Mouse (Mus musculus) testis, postnatal 10 days (tissue): ENCODE results near the gene Crim1.

Experiments used
- DNase-seq: peaks from one replicate; pipeline ENCODE4 v3.0.0; 2021; ENCODE audit warnings: low spot score

Crim1 gene

DNA sequence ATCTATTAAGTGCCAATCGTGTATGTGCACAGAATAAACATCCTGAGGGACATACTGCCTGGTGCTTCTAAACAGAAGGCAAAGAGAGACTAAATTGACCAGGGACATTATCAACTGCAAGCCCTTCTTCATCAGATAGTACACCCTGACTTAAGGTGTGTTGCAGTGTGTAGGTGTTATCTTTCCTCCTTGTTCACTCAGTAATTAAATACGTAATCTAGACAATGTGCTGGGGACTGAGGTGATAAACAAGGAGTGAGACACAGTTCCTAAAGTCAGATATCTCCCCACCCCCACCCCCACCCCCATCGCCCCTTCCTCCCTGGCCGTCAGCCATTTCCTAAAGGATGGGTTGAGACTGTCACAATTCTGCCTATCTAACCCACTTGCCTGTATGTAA is 127.1 kb downstream of the Crim1 start:
- no peak for DNase-seq

DNA sequence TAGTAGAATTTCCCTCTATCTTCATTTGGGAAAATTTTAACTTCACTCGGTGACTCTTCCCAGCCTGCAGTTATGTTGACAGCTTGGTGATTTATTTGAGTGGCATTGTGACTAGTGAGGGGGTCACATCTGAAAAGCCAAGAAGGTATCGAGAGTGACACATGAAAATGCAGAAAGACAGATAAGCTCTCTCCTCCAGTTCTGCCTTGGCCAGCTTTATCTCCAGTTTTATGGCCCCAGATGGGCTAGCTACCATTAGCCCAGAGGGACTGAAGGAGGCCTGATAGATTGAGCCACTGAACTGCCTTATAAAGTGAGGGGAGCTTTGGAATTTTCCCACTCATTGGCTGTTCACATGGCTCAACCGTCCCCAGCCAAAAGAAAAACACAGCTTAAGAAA is 128.2 kb downstream of the Crim1 start:
- no peak for DNase-seq

DNA sequence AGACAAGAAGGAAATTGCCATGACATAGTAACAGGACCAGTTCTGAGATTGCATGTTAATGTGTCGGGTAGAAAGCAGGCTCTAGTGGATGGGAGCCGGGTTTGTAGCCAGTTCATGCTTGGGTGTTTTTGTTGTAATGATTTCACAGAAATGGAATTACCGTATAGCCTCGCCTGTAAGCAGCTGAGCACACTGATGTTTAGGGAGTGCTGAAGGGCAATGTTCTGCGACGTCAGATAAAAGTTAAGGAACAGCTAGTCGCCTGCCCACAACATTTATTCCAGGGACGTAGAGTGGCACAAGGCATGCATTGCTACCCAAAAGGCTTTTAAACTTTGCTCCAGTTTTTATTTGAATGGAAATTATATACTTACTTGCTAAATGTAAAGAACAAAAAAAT is 131.4 kb downstream of the Crim1 start:
- DNase-seq: no peak

DNA sequence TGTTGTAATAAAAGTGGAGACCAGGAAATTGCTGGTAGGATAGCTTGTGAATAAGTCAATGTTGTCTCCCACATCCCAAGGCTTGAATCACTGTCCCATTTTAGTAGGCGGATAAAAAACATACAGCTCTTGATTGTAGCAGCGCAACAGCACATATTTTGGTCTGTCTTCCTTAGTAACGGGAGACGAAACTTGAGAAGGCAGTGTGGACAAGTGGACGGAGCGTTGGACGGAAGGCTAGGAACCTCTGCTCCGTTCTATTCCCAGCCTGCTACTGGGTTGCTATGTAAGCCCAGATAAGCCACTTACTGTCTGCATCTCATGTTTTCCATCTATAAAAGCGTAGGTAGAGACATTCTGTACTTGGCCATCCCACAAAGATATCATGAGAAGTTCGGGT is 133.2 kb downstream of the Crim1 start:
- DNase-seq: no peak

DNA sequence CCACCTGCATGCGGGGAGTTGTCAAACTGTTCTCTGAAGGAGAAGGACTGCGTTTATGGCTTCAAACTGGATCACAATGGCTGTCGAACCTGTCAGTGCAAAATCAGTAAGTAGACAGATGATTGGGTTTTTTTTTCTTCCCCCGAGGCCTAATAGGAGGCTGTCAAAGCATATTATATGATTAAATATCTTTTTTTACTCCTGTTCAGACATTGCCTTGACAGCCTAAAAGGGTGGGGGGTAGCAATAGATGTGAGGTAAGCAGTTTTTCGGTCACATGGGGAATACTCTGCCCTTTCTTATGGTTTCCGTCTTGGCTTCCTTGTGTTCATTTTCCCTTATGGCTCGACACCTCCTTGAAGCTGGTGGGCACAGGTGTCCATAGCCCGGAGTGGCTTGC is 135.2 kb downstream of the Crim1 start:
- no peak for DNase-seq

DNA sequence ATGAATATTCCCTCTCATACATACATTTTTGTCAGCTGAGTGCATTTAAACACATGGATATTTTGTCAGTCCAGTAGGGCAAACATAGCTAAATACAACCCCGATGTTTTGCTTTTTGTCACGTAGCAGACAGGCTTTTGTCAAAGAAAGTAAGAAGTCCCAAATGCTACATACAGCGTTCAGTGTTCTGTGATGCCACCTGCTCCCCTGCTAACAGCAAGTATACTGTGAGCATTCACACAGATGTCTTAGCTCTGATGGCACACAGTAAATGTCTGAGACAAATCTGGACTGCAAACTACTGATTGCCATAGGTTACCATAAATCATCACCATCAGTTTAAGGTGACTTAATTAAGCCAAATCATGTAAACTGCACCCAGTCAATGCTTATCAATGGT is 143.6 kb downstream of the Crim1 start:
- DNase-seq: no peak

DNA sequence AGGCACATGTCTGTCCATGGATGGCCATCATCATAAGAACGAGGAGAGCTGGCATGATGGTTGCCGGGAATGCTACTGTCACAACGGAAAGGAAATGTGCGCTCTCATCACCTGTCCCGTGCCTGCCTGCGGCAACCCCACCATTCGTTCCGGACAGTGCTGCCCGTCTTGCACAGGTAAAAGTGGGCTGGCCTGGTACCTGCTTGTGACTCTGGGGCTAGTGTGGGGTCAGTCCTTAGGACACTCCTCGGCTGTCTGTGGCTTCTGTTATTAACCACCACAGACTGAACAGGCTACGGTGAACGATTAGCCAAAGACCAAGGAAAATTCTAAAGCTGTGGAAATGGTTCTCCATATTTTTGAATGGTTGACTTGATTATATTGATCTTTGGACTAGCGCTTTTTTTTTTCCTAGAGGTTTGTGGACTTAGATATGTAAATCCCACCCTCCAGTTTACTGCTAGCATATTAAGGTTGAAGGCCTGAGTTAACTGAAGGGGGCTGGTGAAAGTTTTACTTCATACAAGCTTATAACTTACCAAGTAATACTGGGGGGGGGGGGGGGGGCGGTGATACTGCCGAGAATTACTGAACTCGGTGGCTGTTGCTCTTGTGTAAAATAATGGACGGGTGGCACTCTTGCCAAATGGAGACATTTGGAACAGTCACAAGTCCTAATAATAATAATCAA is 147.2 kb downstream of the Crim1 start:
- DNase-seq: no peak

DNA sequence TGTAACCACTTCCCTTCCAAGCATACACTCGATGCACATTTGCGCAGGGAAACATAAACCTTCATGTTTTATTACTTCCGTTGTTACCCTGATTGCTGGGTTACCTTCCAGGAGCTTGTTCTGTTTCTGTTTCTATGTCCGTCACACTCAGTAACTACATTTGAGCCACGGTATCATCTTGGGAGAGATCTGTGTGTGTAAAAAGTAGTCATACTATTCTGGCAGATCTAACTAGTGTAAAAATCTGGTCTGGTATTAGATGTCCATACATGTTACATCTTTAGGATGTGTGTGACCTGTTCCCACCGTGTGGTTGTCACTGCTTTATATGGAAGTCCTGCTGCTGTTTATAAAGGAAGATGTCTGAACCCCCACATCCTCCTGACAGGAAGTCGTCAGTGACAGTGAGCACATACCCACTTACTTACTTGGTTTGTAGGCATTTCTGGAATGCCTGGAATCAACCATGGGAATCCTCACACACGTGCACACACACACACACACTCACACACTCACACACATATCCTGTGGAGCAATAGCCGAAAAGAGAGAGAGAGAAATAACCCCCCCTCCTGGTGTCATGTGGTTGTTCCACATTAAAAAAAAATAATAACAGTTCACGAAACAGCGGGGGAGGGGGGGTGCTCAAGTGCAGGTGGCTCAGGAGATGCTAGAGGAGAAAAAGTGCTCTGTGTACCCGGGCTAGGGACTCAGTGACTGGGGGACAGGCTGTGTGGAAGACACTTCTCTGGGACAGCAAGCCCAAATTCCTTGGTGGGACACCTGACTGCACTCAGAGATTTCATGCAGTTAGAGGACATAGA is 151.8 kb downstream of the Crim1 start:
- DNase-seq: no peak

DNA sequence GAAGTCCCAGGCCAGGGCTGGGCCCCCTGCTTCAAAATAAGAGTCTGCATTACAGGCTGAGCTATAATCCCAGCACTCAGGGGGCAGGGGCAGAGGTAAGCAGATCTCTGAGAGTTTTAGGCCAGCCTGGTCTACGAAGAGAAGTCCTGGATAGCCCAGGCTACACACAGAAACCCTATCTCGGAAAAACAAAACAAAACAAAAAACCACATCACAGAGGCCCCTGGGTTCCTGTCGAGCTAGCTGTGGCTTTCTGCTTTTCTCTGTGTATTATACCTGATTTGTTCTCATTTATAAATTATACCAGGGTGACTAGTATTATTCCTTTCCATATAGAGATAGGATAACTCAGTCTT is 152.4 kb downstream of the Crim1 start:
- no peak for DNase-seq

DNA sequence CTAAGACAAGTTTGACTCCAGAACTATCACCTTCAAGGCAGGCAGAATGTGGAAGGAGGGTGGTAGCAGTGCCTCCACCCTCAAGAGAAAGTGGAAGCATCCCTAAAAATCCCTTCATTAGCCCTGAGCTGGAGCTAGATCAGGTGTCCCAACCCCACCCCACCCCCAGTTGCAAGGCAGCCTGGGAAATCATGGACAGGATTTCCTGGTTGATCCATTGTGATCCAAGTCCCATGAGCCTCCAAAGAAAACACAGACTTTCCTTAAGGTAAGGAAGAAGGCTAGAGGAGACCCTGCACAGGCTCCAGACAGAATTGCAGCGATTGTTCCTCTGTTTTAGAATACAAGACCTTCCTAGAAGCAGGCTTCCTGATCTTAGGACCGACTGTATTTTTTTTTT is 154.4 kb downstream of the Crim1 start:
- no peak for DNase-seq

DNA sequence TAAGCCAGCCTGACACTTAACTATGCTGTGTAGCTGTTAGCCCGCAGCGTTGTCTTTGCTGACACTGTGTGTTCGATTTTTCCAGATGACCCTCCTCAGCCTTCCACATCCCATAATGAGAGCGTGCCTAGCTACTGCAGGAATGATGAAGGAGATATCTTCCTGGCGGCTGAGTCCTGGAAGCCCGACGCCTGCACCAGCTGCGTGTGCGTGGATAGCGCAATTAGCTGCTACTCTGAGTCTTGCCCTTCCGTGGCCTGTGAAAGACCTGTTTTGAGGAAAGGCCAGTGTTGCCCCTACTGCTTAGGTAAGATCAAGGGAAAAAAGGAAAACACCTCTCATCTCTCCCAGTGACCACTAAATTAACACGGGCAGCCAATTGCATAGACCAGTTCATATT is 154.8 kb downstream of the Crim1 start:
- DNase-seq: no peak

DNA sequence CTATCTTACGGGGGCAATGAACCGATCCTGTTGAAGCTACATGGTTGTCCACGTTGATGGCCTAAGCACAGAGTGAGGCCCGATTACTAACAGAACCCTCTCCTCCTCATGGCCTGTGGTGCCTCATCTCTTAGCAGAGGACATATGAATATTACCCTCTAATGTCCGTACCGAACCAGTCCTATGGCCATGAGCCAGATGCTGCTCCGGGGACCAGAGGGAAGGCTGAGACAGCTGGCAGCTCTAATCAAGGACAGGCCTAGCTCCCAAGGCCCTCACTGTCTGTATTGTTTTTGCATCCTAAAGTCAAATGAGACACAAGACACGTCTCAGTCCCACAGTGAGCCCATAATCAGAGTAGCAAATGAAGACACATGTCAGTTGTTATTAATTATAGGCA is 155.6 kb downstream of the Crim1 start:
- no peak for DNase-seq

DNA sequence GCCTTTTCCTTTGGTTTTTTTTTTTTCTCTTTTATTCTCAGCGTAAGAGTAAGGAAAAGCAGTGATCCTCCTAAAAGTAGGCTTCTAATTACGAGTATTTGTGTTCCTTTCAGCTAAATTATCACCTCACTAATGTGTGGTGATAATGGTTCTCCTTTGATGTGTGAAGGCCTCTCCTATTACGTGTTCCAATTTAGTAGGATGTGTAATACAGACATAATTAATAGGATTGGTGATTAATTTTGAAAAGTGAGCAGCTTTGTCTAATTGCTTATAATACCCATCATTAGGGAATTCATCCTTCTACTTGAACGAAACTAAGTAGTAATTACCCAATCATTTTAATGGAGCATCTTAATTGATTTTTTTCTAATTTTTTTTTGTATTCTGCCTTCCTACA is 157.7 kb downstream of the Crim1 start:
- no peak for DNase-seq

DNA sequence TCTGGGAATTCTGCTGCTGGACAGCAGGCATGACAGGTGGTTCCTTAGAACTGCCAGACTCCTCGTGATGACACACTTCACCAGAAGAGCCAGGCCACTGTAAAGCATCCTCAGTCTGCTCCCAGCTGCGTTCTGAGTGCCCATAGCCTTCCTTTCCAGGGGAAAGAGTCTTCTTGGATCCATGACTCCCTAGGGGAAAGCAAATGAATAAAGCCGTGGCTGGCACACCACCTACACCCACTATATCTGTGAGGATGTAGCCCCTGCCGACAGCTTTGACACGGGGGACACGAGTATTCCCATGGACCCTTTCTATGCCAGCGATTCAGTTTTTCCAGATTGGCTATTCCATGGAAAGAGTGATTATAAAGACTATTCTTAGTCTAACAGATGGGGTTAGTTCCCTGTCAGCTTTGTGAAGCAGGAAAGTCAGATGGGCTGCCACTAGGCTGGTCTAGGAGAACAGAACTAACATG is 158.2 kb downstream of the Crim1 start:
- DNase-seq: no peak

DNA sequence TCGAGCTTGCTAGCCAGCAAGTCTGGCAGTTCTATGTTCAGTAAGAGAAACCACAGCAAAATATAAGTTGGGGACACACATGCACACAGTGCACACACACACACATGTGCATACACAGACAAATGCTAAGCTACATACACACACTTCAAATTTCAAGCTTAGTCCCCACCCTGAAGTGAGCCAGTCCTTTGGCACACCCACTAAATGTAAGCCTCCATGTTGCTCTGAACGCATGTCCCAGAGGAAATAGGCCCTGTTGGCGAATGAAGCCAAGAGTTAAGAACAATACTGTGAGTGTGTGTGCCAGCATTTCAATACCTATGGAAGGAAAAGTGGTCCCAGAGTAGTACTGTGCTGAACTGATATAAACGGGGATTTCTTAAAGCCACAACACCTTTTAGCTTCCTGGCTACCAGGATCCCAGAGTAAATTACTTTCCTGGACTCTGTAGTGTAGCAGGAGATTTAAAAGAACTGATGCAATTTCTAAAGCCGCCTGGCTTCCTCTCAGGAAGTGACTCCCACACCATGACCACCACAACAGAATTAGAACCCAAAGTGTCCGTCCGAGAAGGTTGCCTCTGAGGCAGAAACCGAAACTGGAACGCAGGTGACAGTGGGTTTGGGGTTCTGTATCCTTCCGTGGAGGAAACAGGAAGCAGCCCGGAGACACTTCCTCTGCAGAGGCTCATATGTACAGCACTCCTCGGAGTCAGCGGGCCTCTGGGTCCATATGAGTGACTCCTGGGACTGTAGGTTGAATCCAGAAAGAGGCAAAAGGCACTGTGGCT is 162.1 kb downstream of the Crim1 start:
- no peak for DNase-seq

DNA sequence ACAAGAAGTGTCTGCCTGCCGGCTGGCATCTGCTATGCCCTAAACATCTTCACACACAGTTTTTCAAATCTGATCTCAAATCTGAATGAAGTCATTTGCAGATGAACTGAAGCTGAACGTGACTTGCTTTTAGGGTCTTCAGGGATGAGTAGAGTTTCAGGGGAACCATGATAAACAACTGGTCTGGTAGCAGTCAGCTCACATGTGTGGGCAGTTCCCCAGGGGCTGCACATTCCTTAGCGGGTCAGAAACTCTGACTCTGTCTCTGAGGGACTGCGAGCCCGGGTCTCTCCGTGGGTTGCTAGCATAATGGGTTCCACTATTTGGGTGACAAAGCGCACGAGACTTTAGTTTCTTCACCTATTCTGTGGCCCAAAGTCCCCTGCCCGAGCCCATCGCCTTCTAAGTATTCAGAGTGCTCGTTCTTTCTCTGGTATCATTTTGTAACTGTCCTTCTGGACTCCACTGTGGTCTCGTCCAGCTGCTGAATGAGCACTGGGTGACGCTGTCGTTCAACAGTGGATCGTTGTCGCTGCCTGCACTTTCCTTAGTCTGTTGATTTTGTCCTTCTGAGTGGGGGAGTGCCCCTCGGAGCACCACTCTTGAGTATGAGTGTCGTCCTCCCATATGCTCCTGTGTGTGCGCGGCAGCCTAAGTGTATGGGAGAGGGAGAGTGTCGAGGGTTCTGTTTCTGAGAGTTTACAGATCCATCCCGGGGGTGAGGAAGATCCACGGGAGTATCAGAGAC is 164.7 kb downstream of the Crim1 start:
- DNase-seq: no peak

DNA sequence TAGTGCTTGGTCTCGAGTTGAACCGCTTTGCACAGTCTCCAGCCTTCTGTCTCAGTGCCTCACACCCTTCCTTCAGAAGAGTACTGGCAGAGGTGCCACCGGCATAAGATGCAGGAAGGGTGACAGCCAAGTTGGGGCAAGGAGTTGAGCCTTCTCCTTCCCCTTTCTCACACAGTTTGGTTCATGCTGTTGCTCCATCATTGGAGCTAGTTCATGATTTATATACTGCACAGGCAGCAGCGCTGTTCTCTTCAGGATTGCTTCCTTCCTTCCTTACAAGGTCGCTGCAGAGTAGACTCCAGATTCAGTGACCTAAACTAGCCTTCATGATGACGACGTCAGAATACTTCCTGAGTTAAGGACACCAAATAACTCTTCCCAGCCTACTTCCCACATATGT is 166.0 kb downstream of the Crim1 start:
- DNase-seq: no peak

DNA sequence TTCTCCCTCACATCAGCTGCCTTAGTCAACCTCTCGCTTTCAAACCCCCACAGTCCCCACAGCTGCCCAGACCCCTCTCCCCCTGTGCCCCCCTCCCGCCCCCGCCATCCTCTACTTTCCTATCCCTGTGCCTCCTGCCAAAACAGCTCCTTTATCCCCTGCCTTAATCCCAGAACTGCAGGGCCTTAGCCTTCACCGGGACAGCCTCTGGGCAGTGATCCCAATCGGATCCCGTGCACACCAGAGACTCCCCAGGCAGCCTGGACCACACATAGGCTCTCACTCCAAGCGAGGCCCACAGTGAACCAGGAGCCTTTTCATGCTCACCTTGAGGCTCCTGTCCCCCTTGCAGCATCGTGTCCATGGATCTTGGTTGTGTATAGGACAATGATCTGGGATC is 168.4 kb downstream of the Crim1 start:
- no peak for DNase-seq

DNA sequence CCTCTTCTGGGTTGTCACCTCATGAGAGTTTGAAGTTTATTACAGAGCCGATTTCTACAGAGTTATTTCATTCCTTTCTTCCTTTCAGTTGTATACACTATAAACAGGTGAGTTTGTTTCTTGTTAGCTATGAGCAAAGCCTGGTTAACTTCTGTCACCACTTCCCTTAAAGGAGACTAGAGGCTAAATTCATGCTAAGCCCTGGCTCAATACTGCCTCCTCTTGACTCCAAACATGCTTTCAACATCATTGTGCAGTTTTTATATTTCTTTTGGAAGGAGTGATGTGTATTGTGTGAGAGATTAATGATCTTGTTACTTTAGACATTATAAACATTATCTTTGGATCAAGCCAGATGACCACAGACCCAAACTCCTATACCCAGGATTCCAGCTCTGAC is 170.4 kb downstream of the Crim1 start:
- DNase-seq: no peak

DNA sequence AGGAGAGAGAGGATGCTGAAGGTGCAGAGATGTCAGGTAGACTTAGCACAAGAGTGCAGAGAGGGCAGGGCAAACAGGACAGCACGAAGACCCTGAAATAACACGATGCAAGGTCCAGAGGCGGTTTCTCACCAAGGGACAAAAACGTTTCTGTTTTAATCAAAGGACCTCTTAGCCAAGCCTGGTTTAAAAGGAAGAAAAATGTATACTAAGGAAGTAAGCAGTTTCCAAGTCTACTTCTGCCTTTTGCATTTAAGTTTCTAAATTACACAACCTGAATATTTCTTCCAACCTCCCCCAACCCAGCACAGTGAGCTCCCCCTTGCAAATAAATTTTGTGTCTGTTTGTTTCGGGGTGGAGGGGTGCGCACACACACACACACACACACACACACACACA is 173.1 kb downstream of the Crim1 start:
- DNase-seq: no peak

DNA sequence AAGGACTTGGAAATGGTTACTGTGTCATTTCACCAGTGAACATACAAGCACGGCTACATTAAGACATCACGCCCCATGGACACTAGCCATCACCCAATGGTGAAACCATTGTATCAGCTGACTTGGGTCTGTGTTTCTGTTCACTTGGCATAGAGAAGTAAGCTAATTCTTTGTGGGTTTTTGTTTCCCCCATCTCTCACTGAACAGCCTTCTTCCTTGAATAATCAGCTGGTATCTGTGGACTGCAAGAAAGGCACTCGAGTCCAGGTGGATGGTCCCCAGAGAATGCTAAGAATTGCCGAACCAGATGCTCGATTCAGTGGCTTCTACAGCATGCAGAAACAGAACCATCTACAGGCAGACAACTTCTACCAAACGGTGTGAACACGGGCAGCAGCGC is 173.8 kb downstream of the Crim1 start:
- no peak for DNase-seq

DNA sequence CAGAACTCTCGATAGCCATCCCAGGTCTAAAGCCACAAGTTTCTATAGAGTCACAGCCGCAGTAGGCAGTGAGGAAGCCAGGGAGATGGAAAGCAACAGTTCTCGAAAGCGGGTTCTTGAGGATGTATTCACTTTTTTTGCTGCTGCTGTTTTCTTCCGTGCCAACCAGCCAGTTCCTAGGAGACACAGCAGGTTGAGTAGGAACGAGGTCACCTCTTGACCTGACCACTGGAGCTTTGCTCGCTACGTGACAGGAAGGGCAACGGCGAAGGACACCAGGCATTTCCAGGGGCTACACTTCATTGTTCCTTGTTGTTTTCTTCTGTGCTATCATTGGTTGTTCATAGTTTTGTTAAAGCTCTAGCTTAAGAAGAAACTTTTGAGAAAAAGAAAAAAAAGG is 174.7 kb downstream of the Crim1 start:
- DNase-seq: no peak
